Mouse (Mus musculus) liver, embryonic 14.5 days (tissue): ENCODE measurements around the gene Havcr2.

Experiments used
- CTCF ChIP-seq: IDR thresholded peaks from 2 replicates; pipeline ENCODE4 v1.5.1; 2016; ENCODE audit warnings: antibody characterized with exemption, low read depth, control low read depth
- EP300 ChIP-seq: IDR thresholded peaks from 2 replicates; pipeline ENCODE4 v1.6.1; 2016; ENCODE audit warnings: antibody characterized with exemption, low read depth

GRCm38 (mm10) chr11:46488231-46488630 is 33.5 kb downstream of the Havcr2 start:
- TF ChIP-seq CTCF (peak; percentile 35; the same call in 1 of the 2 replicates), EP300 (no peak)
